Mouse (Mus musculus): Measurements from ENCODE around the gene Acta1.
A peak's percentile ranks its signal among the peaks of the same experiment; 100 is the strongest.

Gene Acta1

GRCm38 (mm10) chr8:123846509-123846908 is 48.0 kb downstream of the Acta1 start:
- DNase-seq (ENCODE audit: low read depth, low spot score) = peak; percentile 80

DNA sequence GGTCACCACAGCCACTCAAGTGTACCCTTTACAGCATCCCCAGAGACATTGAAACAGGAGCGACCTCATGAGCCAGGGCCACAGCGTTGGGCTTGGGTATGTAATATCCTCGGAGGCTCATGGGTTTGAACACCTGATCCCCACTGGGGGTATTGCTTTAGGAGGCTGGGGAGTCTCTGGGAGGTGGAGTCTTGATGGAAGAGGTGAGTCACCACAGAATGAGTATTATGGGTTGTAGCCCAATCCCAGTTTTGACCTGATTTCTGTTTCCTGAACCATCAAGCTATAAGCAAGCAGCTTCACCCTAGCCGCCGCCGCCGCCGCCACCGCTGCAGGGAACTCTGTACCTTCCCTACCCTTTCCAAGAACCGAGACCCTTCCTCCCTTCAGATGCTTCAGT is 48.6 kb downstream of the Acta1 start:
- no peak for DNase-seq (ENCODE audit: low read depth, low spot score)

- no peak for DNase-seq (ENCODE audit: low read depth, low spot score)
These were observed 49.4 kb downstream of the Acta1 start for GRCm38 (mm10) chr8:123845114-123845513.

GRCm38 (mm10) chr8:123844341-123844740 is 50.2 kb downstream of the Acta1 start:
- no peak for DNase-seq (ENCODE audit: low read depth, low spot score)

DNA sequence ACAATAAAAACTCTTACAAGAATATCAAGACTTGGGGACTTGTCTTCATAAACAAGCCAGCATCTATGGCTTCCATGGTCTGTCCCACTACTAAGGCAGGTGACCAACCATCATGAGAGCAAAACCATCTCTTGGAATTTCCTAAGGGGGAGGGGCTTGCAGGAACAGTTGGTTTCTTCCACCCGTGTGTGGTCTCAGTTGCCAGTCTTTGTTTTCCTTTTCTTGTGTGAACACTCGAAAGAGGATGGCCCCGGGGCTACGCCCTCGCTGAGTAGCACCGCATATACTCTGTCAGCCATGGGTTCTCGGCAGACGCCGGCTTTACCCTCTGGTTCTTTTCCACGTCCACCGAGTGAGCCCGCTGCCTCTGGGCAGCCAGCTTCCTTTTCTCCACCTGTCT is 52.5 kb downstream of the Acta1 start:
- DNase-seq (ENCODE audit: low read depth, low spot score) = no peak
